Mouse (Mus musculus): Measurements from ENCODE around the gene Zfyve21. TPM values are rescaled to one million over a fixed set of nuclear protein-coding genes. Genes with fewer than 3 reads are reported as not detected.

Zfyve21 gene
- total and polyA plus RNA-seq, 3 experiments: 65.1 to 74.8 (median 71.9) TPM

DNA sequence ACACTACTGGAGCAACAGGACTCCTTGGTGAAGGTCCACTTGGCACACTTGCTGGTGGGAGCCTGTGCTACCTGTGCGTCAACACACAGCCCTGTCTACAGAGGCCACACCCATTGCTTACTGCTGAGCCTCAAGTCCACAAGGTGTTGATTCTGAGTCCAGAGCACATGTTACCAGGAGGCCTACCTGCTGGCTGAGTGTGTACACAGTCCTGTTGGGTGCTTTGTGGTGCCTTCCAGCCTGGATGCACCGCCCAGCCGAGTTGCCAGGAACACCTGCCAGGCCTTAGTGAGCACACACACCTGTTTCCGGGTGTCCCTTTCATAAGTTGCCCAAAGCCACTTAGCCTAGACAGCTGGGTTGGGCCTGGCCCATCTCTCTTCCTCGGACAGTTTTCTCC lies 10.4 kb upstream of the Zfyve21 start:
- Histone ChIP-seq H3K27me3 (ENCODE audit: control insufficient read depth, insufficient read depth, low read length) (no peaks in the 10 kb centered on the region), H3K9ac (ENCODE audit: low read depth, low read length) (no peak overlapping the region), H3K4me3 (no peak overlapping the region), H3K27ac (no peak overlapping the region), H3K79me2 (replicated peaks; ENCODE audit: control insufficient read depth, insufficient read depth, low read length) (no peaks in the 10 kb centered on the region), H3K36me3 (ENCODE audit: control insufficient read depth, insufficient read depth, low read length) (no peaks in the 10 kb centered on the region), H3K4me1 (ENCODE audit: control insufficient read depth, insufficient read depth, low read length) (peaks cover 8% of the 10 kb centered on the region)
- no peak for DNase-seq
- TF ChIP-seq POLR2A (IDR thresholded peaks at IDR 0.05; ENCODE audit: insufficient read depth, low read depth, low read length) (no peak), EP300 (IDR thresholded peaks at IDR 0.05; ENCODE audit: insufficient read depth, low read depth, low read length) (no peak), CTCF (IDR thresholded peaks at IDR 0.05) (no peak)
- intact Hi-C loops (cut with DNase I): no loop called here
- 87% methylated on average over 5 of the region's 5 CpGs for WGBS

DNA sequence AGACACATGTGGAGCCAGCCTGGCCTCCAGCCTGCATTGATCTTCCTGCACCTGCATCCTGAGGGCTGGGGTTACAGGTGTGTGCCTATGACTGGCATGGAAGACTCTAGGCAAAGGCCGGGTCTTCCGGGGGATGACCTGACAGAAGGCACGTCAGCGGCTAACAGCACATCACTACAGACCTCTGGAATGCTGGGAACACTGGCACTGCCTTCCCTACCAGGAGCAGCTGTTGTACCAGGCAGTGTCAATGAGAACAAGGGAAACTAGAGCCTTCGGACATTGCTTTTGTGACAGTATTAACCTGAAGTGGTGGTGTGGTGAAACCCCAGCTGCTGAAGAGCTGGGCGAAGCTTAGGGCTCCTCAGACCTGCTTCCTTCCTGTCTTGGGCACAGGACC lies 5.2 kb upstream of the Zfyve21 start:
- DNase-seq: no peak
- Histone ChIP-seq H3K27ac (no peak overlapping the region), H3K79me2 (replicated peaks; ENCODE audit: control insufficient read depth, insufficient read depth, low read length) (no peaks in the 10 kb centered on the region), H3K27me3 (ENCODE audit: control insufficient read depth, insufficient read depth, low read length) (no peaks in the 10 kb centered on the region), H3K9ac (ENCODE audit: low read depth, low read length) (no peak overlapping the region), H3K4me3 (no peak overlapping the region), H3K36me3 (ENCODE audit: control insufficient read depth, insufficient read depth, low read length) (no peaks in the 10 kb centered on the region), H3K4me1 (ENCODE audit: control insufficient read depth, insufficient read depth, low read length) (peaks cover 3% of the 10 kb centered on the region)
- no peak for TF ChIP-seq POLR2A (IDR thresholded peaks at IDR 0.05; ENCODE audit: insufficient read depth, low read depth, low read length)
- no peak for TF ChIP-seq EP300 (IDR thresholded peaks at IDR 0.05; ENCODE audit: insufficient read depth, low read depth, low read length)
- no peak for TF ChIP-seq CTCF (IDR thresholded peaks at IDR 0.05)
- 78% methylated on average over 6 of the region's 6 CpGs for WGBS
- intact Hi-C loops (cut with DNase I): no loop called here

DNA sequence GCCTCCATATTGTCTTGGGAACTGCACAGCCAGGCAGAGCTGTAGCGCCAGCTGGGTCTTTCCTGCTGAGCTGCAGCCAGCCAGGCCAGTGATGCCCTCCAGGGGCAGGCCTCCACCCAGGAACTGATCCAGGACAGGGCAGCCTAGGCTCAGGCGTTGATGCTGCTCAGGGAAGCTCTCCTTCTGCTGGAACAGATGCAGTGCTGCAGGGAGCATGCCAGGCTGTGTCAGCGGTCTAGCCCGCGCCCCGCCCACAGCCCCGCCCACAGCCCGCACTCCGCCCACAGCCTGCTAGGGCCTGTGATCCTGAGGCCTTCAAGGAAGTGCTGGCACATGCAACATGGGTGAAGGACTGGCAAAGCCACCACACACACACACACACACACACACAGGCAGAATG lies 4.2 kb upstream of the Zfyve21 start:
- WGBS: 3% methylated on average over 9 of the region's 9 CpGs
- no peaks in the 10 kb centered on the region for H3K36me3 ChIP-seq (ENCODE audit: control insufficient read depth, insufficient read depth, low read length)
- TF ChIP-seq CTCF (IDR thresholded peaks at IDR 0.05) (peak; percentile 53), EP300 (IDR thresholded peaks at IDR 0.05; ENCODE audit: insufficient read depth, low read depth, low read length) (no peak), POLR2A (IDR thresholded peaks at IDR 0.05; ENCODE audit: insufficient read depth, low read depth, low read length) (0 out of 2 replicates have a peak, but pooled peaks have one; percentile 14)
- no peak overlapping the region for H3K9ac ChIP-seq (ENCODE audit: low read depth, low read length)
- peaks cover 3% of the 10 kb centered on the region for H3K4me1 ChIP-seq (ENCODE audit: control insufficient read depth, insufficient read depth, low read length)
- H3K4me3 ChIP-seq: no peak overlapping the region
- no peaks in the 10 kb centered on the region for H3K27me3 ChIP-seq (ENCODE audit: control insufficient read depth, insufficient read depth, low read length)
- DNase-seq: peak; percentile 80 to 83
- no peaks in the 10 kb centered on the region for H3K79me2 ChIP-seq (replicated peaks; ENCODE audit: control insufficient read depth, insufficient read depth, low read length)
- no peak overlapping the region; the same call in 1 of the 2 replicates for H3K27ac ChIP-seq
- intact Hi-C loops (cut with DNase I): loop anchor here (5.0 kb wide), 1 partner anchor 67 kb away; no protein-coding TSS in a partner anchor

DNA sequence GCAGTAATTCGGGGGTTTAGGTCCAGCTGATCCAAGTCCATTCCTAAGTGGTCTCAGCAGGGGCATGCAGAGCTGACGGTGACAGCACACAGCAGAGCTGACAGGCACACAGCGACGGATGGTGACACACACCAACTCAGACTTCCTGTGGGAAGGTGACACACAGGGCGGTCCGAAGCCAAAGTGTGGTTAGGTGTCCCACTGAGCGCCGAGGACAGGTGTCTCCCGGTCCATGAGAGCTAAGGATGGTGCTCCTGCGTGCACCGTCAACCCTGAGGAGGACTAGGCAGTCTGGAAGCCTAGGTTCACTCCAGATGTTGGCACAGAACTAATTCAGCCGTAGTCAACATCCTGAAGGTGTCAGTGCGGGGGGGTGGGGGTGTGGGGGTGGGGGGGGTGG lies 1.9 kb upstream of the Zfyve21 start:
- intact Hi-C loops (cut with DNase I): loop anchor here (5.0 kb wide), 1 partner anchor 70 kb away; no protein-coding TSS in a partner anchor
- no peak for DNase-seq
- Histone ChIP-seq H3K9ac (ENCODE audit: low read depth, low read length) (no peak overlapping the region), H3K4me1 (ENCODE audit: control insufficient read depth, insufficient read depth, low read length) (peaks cover 8% of the 10 kb centered on the region), H3K27me3 (ENCODE audit: control insufficient read depth, insufficient read depth, low read length) (no peaks in the 10 kb centered on the region), H3K27ac (no peak overlapping the region), H3K79me2 (replicated peaks; ENCODE audit: control insufficient read depth, insufficient read depth, low read length) (no peaks in the 10 kb centered on the region), H3K36me3 (ENCODE audit: control insufficient read depth, insufficient read depth, low read length) (no peaks in the 10 kb centered on the region), H3K4me3 (no peak overlapping the region)
- no peak for TF ChIP-seq CTCF (IDR thresholded peaks at IDR 0.05)
- no peak for TF ChIP-seq POLR2A (IDR thresholded peaks at IDR 0.05; ENCODE audit: insufficient read depth, low read depth, low read length)
- TF ChIP-seq EP300 (IDR thresholded peaks at IDR 0.05; ENCODE audit: insufficient read depth, low read depth, low read length): no peak
- 84% methylated on average over 13 of the region's 13 CpGs for whole genome bisulfite sequencing

DNA sequence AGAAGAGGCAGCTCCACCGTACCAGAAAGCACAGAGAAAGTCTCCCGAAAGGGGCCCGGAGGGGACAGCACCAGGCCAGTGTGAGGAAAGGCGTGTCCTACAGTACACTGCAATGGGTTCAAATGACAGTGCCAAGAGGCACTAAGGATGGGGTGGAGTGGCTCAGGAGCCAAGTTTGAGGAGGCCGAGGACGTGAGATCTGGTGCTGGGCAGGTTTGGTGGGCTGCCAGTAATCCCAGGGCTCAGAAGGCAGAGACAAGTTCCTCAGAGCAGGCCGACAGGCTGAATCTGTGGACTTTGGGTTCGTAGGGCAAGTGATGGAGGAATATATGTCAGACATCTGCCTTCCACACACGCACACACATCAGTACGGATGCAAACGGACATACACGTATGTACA lies 1.4 kb upstream of the Zfyve21 start:
- Histone ChIP-seq H3K9ac (ENCODE audit: low read depth, low read length) (no peak overlapping the region), H3K27ac (no peak overlapping the region), H3K4me3 (no peak overlapping the region), H3K27me3 (ENCODE audit: control insufficient read depth, insufficient read depth, low read length) (no peaks in the 10 kb centered on the region), H3K79me2 (replicated peaks; ENCODE audit: control insufficient read depth, insufficient read depth, low read length) (no peaks in the 10 kb centered on the region), H3K36me3 (ENCODE audit: control insufficient read depth, insufficient read depth, low read length) (no peaks in the 10 kb centered on the region), H3K4me1 (ENCODE audit: control insufficient read depth, insufficient read depth, low read length) (peaks cover 8% of the 10 kb centered on the region)
- WGBS: 61% methylated on average over 12 of the region's 12 CpGs
- intact Hi-C loops (cut with DNase I): loop anchor here (5.0 kb wide), 1 partner anchor 70 kb away; no protein-coding TSS in a partner anchor
- TF ChIP-seq EP300 (IDR thresholded peaks at IDR 0.05; ENCODE audit: insufficient read depth, low read depth, low read length) (no peak), CTCF (IDR thresholded peaks at IDR 0.05) (no peak), POLR2A (IDR thresholded peaks at IDR 0.05; ENCODE audit: insufficient read depth, low read depth, low read length) (no peak)
- no peak for DNase-seq

DNA sequence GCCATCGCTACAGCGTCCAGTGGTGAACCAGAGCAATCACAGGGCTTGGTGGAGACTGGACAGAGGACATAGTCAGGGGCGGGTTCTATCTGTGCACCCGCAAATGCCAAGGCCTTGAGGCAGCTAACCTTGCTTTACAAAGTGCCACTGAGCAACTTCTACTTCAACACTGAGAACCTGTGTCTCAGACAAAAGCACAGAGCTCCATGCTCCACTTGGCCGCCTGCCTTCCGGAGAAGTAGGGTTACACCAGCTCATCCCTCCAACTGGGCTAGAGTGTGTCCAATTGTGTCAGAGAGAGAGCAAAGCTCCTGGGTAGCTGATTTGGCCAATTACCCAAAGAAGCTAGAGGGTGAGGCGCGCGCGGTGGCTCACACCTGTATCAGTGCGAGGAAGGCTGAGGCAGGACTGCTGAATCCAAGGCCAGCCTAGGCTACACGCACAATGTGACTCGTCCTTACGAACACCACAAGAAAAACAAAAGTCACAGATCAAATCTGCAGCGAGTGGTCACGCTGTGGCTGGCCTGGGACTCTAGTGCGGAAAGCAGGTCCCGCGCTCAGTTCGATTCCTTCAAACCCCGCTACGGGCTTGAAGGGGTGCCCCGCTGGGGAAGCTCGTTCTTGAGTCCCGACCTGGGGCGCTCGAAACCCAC lies 732 bp upstream of the Zfyve21 start:
- intact Hi-C loops (cut with DNase I): loop anchor here (5.0 kb wide), 1 partner anchor 71 kb away; no protein-coding TSS in a partner anchor
- Histone ChIP-seq H3K9ac (ENCODE audit: low read depth, low read length) (peak overlapping the region; percentile 59), H3K4me3 (peak overlapping the region; percentile 60), H3K4me1 (ENCODE audit: control insufficient read depth, insufficient read depth, low read length) (peaks cover 9% of the 10 kb centered on the region), H3K27ac (peak overlapping the region; percentile 18), H3K79me2 (replicated peaks; ENCODE audit: control insufficient read depth, insufficient read depth, low read length) (no peaks in the 10 kb centered on the region), H3K36me3 (ENCODE audit: control insufficient read depth, insufficient read depth, low read length) (no peaks in the 10 kb centered on the region), H3K27me3 (ENCODE audit: control insufficient read depth, insufficient read depth, low read length) (no peaks in the 10 kb centered on the region)
- WGBS: 5% methylated on average over 27 of the region's 27 CpGs
- DNase-seq: peak in 1 of 2 experiments; percentile 34
- TF ChIP-seq EP300 (IDR thresholded peaks at IDR 0.05; ENCODE audit: insufficient read depth, low read depth, low read length) (no peak), CTCF (IDR thresholded peaks at IDR 0.05) (no peak), POLR2A (IDR thresholded peaks at IDR 0.05; ENCODE audit: insufficient read depth, low read depth, low read length) (no peak)

Measured in heart, adult 2 months (tissue).